In genomic region chr6:59255909-59256308, GRCm38 (mm10) we compare ENCODE assay signal across 13 mouse cellular contexts. TPM values are rescaled to one million over a fixed set of nuclear protein-coding genes. Genes with fewer than 3 reads are reported as not detected.
DNase-seq lines count a peak whose midpoint lies in the region; ATAC-seq and TF ChIP-seq lines count a peak whose summit lies in the region.
"Had no signal": no experiment of that assay in that cellular context is flagged by ENCODE, and none has a peak within 500 bp of the region (broad histone marks: within the 10 kb centered on the region; RNA-seq: fewer than 3 reads in every experiment).

No protein-coding gene starts in this region.

- no peaks in the 10 kb centered on the region for H3K9me3 ChIP-seq in lung, embryonic 14.5 days (ENCODE audit: low read depth, low read length)
- H3K9me3 ChIP-seq: embryonic facial prominence, embryonic 15.5 days; G1E; midbrain, embryonic 13.5 days had no signal

- ATAC-seq in lung, embryonic 14.5 days (ENCODE audit: insufficient read depth) = no peak
- ATAC-seq: intestine, embryonic 16.5 days; midbrain, embryonic 13.5 days had no signal

- no peak overlapping the region for H3K4me3 ChIP-seq in lung, embryonic 14.5 days (ENCODE audit: low read depth, low read length)
- no peak overlapping the region for H3K4me3 ChIP-seq in gastrocnemius, adult 2 months
- H3K4me3 ChIP-seq: embryonic facial prominence, embryonic 15.5 days; midbrain, embryonic 13.5 days had no signal

- H3K9ac ChIP-seq in lung, embryonic 14.5 days = no peak overlapping the region
- H3K9ac ChIP-seq: embryonic facial prominence, embryonic 15.5 days; midbrain, embryonic 13.5 days had no signal

- H3K4me1 ChIP-seq in lung, embryonic 14.5 days (ENCODE audit: insufficient read depth) = no peaks in the 10 kb centered on the region
- H3K4me1 ChIP-seq: embryonic facial prominence, embryonic 15.5 days; midbrain, embryonic 13.5 days had no signal

- TF ChIP-seq CTCF in lung, embryonic 14.5 days (IDR thresholded peaks at IDR 0.05; ENCODE audit: low read depth) = no peak
- no peak for TF ChIP-seq CTCF in gastrocnemius, adult 2 months (IDR thresholded peaks at IDR 0.05)

- no peak overlapping the region for H3K4me2 ChIP-seq in lung, embryonic 14.5 days
- H3K4me2 ChIP-seq: embryonic facial prominence, embryonic 15.5 days; midbrain, embryonic 13.5 days had no signal

- DNase-seq in cerebellum, postnatal 10 days = peak; percentile 60 to 67
- no peak for DNase-seq in cerebellum, postnatal 25 days
- peak; percentile 37 for DNase-seq in lung, embryonic 14.5 days
- DNase-seq in lung, postnatal 25 days (ENCODE audit: low spot score) = no peak
- peak; percentile 75 for DNase-seq in gastrocnemius, adult 2 months
- DNase-seq in heart, postnatal 25 days (ENCODE audit: low spot score) = peak; percentile 13
- no peak for DNase-seq in urinary bladder, adult 2 months (ENCODE audit: low spot score)
- DNase-seq in retina, postnatal 1 day = no peak
- DNase-seq: right cerebral cortex, postnatal 14 days had no signal

- no peaks in the 10 kb centered on the region for H3K36me3 ChIP-seq in lung, embryonic 14.5 days (ENCODE audit: insufficient read depth)
- H3K36me3 ChIP-seq: embryonic facial prominence, embryonic 15.5 days; G1E; midbrain, embryonic 13.5 days had no signal

- no peak overlapping the region for H3K27ac ChIP-seq in lung, embryonic 14.5 days (ENCODE audit: low read depth)
- H3K27ac ChIP-seq in gastrocnemius, adult 2 months = peak overlapping the region; percentile 21; the same call in 1 of the 2 replicates
- H3K27ac ChIP-seq: embryonic facial prominence, embryonic 15.5 days; midbrain, embryonic 13.5 days had no signal

- intact Hi-C loops in gastrocnemius, adult 2 months (cut with DNase I) = no loop called here
- intact Hi-C loops in heart, postnatal 25 days (cut with DNase I) = no loop called here

- no peaks in the 10 kb centered on the region for H3K27me3 ChIP-seq in lung, embryonic 14.5 days (ENCODE audit: insufficient read depth, low read length)
- H3K27me3 ChIP-seq: embryonic facial prominence, embryonic 15.5 days; midbrain, embryonic 13.5 days had no signal

- WGBS in lung, embryonic 14.5 days = 71% methylated on average over 1 of the region's 1 CpGs

RNA-seq across cellular contexts. Expression of gene Tigd2, which starts 47.2 kb away (rescaled TPM):
- polyA plus RNA-seq in lung, embryonic 14.5 days (2014; fragmentation: Nextera tagmentation; extraction: Ambion mirVana) = 9.4 and 10.8 TPM in 2 replicates
- total RNA-seq in gastrocnemius, adult 2 months (2021) = 10 to 100 TPM; 10.5 to 11.9 TPM
- total RNA-seq in heart, postnatal 25 days (2021) = 10 to 100 TPM; 12.0 to 12.4 TPM
- polyA plus RNA-seq in urinary bladder, adult 2 months (2012; rRNA removed) = 4.7 and 7.1 TPM in 2 replicates

Comparison
In these comparisons a context has a peak if more than half of its experiments do, and no peak if none do; other contexts are left out.
1. DNase-seq: peak in cerebellum, postnatal 10 days (2 of 2), lung, embryonic 14.5 days (single experiment), gastrocnemius, adult 2 months (single experiment) and heart, postnatal 25 days (single experiment); none in cerebellum, postnatal 25 days (0 of 2), lung, postnatal 25 days (single experiment), urinary bladder, adult 2 months (single experiment) and retina, postnatal 1 day (single experiment).